Mouse (Mus musculus) stomach, postnatal 0 days (tissue): Measurements from ENCODE around the gene Spi1.

Source experiments
- CTCF ChIP-seq: IDR thresholded peaks from 2 replicates; pipeline ENCODE4 v1.5.1; 2016; ENCODE audit warnings: antibody characterized with exemption, low read depth, mild to moderate bottlenecking, moderate library complexity
- EP300 ChIP-seq: optimal IDR thresholded peaks from 2 replicates; pipeline ENCODE3; 2016; ENCODE audit warnings: antibody characterized with exemption

DNA sequence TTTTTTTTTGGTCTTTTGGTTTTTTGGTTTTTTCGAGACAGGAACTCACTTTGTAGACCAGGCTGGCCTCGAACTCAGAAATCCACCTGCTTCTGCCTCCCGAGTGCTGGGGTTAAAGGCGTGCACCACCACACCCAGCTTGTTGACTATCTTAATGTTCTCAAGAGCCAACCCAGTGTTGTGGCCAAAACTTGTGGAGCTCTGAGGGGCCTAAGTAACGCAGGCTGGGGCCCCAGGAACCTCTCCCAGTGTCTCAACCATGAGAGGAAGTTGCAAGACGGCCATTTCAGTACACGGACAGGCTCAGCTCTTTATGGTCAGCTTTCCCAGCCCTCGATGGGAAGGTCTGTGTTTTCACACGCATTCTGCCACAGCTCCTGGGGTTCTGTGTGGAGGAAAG lies 6.8 kb downstream of the Spi1 start:
- TF ChIP-seq CTCF: no peak
- no peak for TF ChIP-seq EP300
